Mouse (Mus musculus) heart, adult 2 months (tissue): ENCODE measurements at regions not wholly inside any gene's neighbourhood (a gene's known extent, or its start where the extent isn't known, plus 50 kb on each side); places are given as distances from the start of the nearest gene placed in this dataset.

Experiments used
- CTCF ChIP-seq: fragments of 200-600 bp; IDR thresholded peaks from 2 replicates; pipeline ENCODE4 v1.8.1; 2022; ENCODE audit warnings: antibody characterized with exemption, mild to moderate bottlenecking, moderate library complexity
- POLR2A ChIP-seq: fragments of 200-500 bp; IDR thresholded peaks from 2 replicates; pipeline ENCODE4 v1.6.1; 2011; ENCODE audit warnings: mild to moderate bottlenecking, low read depth, low read length, control low read depth; ENCODE audit not compliant: insufficient read depth

GRCm38 (mm10) chr12:35670980-35671379 is 136.1 kb upstream of the Ahr start:
- no peak for TF ChIP-seq POLR2A
- no peak for TF ChIP-seq CTCF
